Comparison of ENCODE assay signal across 8 mouse cellular contexts in genomic region chr14:55189351-55189769, GRCm38 (mm10). TPM values are rescaled to one million over a fixed set of nuclear protein-coding genes. Genes with fewer than 3 reads are reported as not detected.
DNase-seq lines count a peak whose midpoint lies in the region; ATAC-seq lines count a peak whose summit lies in the region.

No protein-coding gene starts in this region.

- ATAC-seq in kidney, embryonic 16.5 days (ENCODE audit: low FRiP score, low TSS enrichment), result peak; percentile 82
- ATAC-seq in activated CD4-positive, CD25-positive, alpha-beta regulatory T cell, adult 4 months, result no peak

- H3K9ac ChIP-seq in kidney, embryonic 16.5 days (replicated peaks; ENCODE audit: low read length), result no peak overlapping the region

- no peak overlapping the region for H3K4me2 ChIP-seq in kidney, embryonic 16.5 days (replicated peaks; ENCODE audit: low read depth, low read length)

- H3K4me1 ChIP-seq in kidney, embryonic 16.5 days (ENCODE audit: insufficient read depth, low read length), result peaks cover 21% of the 10 kb centered on the region

- 24% methylated on average over 9 of the region's 9 CpGs for WGBS in kidney, embryonic 16.5 days

- H3K36me3 ChIP-seq in kidney, embryonic 16.5 days (ENCODE audit: insufficient read depth, low read length), result no peaks in the 10 kb centered on the region

- no peak overlapping the region for H3K4me3 ChIP-seq in kidney, embryonic 16.5 days (ENCODE audit: low read length)

- H3K27ac ChIP-seq in kidney, embryonic 16.5 days (ENCODE audit: low read length), result no peak overlapping the region

- DNase-seq in kidney, adult 9 months, result no peak
- peak; percentile 60 to 85 for DNase-seq in frontal cortex, postnatal 14 days (ENCODE audit: low spot score in 2 of 2)
- peak; percentile 81 to 84 for DNase-seq in left cerebral cortex, adult 9 months (ENCODE audit: low spot score in 2 of 2)
- peak; percentile 84 to 94 for DNase-seq in right cerebral cortex, postnatal 10 days (ENCODE audit: low spot score in 2 of 2)
- DNase-seq in cerebellum, postnatal 25 days, result no peak
- DNase-seq in yolk sac, embryonic 10.5 days (ENCODE audit: low spot score), result no peak

- H3K9me3 ChIP-seq in kidney, embryonic 16.5 days (ENCODE audit: low read length), result no peaks in the 10 kb centered on the region

- H3K27me3 ChIP-seq in kidney, embryonic 16.5 days (ENCODE audit: insufficient read depth, low read length), result no peaks in the 10 kb centered on the region

RNA-seq across cellular contexts. Expression of gene Dhrs2, which starts 32.4 kb away (rescaled TPM):
- polyA plus RNA-seq in kidney, embryonic 16.5 days (2015; fragmentation: Nextera tagmentation; extraction: Ambion mirVana), result 0.29 and 0.42 TPM in 2 replicates
- not detected for polyA plus RNA-seq in activated CD4-positive, CD25-positive, alpha-beta regulatory T cell, adult 4 months (2017; shearing (Covaris generic))

Comparison
In these comparisons a context has a peak if more than half of its experiments do, and no peak if none do; other contexts are left out.
1. DNase-seq: peak in frontal cortex, postnatal 14 days (2 of 2), left cerebral cortex, adult 9 months (2 of 2) and right cerebral cortex, postnatal 10 days (2 of 2); none in kidney, adult 9 months (single experiment), cerebellum, postnatal 25 days (0 of 2) and yolk sac, embryonic 10.5 days (single experiment).